Mouse (Mus musculus) lung, embryonic 16.5 days (tissue): ENCODE measurements around the gene Dna2. TPM values are rescaled to one million over a fixed set of nuclear protein-coding genes. Genes with fewer than 3 reads are reported as not detected.
A peak's percentile ranks its signal among the peaks of the same experiment; 100 is the strongest.
"Not testable (repeated sequence)": the region's sequence is repeated elsewhere in the genome, so short reads cannot be mapped to it uniquely, and the experiment has no call there.

Experiments used
- ATAC-seq: fragments of 200-750 bp; cut with Nextera tagmentation; 2 replicates; pipeline ENCODE4 v1.8.0; 2017; ENCODE audit warnings: low read depth, mild to moderate bottlenecking, moderate library complexity
- H3K27ac ChIP-seq: fragments of 300-500 bp; sonication (generic); 2 replicates; pipeline ENCODE4 v1.5.1; 2014; ENCODE audit warnings: mild to moderate bottlenecking, control low read depth, low read length
- H3K27me3 ChIP-seq: fragments of 300-500 bp; sonication (generic); 2 replicates; pipeline ENCODE4 v1.6.1; 2014; ENCODE audit warnings: low read depth, low read length, mixed read lengths; ENCODE audit not compliant: control insufficient read depth, insufficient read depth
- H3K36me3 ChIP-seq: fragments of 300-500 bp; sonication (generic); 2 replicates; pipeline ENCODE4 v1.6.1; 2014; ENCODE audit warnings: low read length; ENCODE audit not compliant: control insufficient read depth, insufficient read depth
- H3K4me1 ChIP-seq: fragments of 300-500 bp; sonication (generic); replicated peaks from 2 replicates; pipeline ENCODE4 v1.6.1; 2014; ENCODE audit warnings: low read length, mixed read lengths; ENCODE audit not compliant: control insufficient read depth, insufficient read depth
- H3K4me2 ChIP-seq: fragments of 300-500 bp; sonication (generic); 2 replicates; pipeline ENCODE4 v1.6.1; 2014; ENCODE audit warnings: low read depth, low read length, control low read depth
- H3K4me3 ChIP-seq: fragments of 300-500 bp; sonication (generic); 2 replicates; pipeline ENCODE4 v1.5.1; 2014; ENCODE audit warnings: mild to moderate bottlenecking, low read length, control low read depth
- H3K9ac ChIP-seq: fragments of 300-500 bp; sonication (generic); 2 replicates; pipeline ENCODE4 v1.6.1; 2014; ENCODE audit warnings: low read length, control low read depth
- H3K9me3 ChIP-seq: fragments of 300-500 bp; sonication (generic); 2 replicates; pipeline ENCODE4 v1.6.1; 2016; ENCODE audit warnings: low read length; ENCODE audit not compliant: control insufficient read depth
- WGBS: fragments of 180-500 bp; shearing (Covaris S2); extraction: QIAGEN DNeasy Blood & Tissue Kit; methylation state at CpG from one replicate; pipeline ENCODE4 v1.1.7; 2014; 5-methylcytosine and 5-hydroxymethylcytosine counted together
- polyA plus RNA-seq: library from polyadenylated mRNA; unstranded; fragments of >200 nt; fragmentation: Nextera tagmentation; extraction: Ambion mirVana; gene quantifications from 2 replicates; pipeline ENCODE4 v1.2.1, GENCODE M21; 2015

Gene Dna2
- 17.5 and 18.0 TPM in 2 replicates for polyA plus RNA-seq

- peak; percentile 93 for ATAC-seq
- Histone ChIP-seq H3K27ac (peak within 1 kb of the TSS; percentile 88), H3K4me3 (peak within 1 kb of the TSS; percentile 79), H3K9me3 (no peaks in the 10 kb centered on the region), H3K27me3 (no peaks in the 10 kb centered on the region), H3K4me1 (no peaks in the 10 kb centered on the region), H3K4me2 (peak within 1 kb of the TSS; percentile 85), H3K36me3 (peaks cover 15% of the 10 kb centered on the region), H3K9ac (peak within 1 kb of the TSS; percentile 84)
- WGBS: under 1% methylated on average over 56 of the region's 68 CpGs
Measured at GRCm38 (mm10) chr10:62946738-62947471, at the start of gene Dna2. Gene Dna2 (plus strand): TSS chr10:62947026.

- WGBS: 92% methylated on average over 3 of the region's 3 CpGs
- ATAC-seq: no peak
- no peak overlapping the region for H3K4me2 ChIP-seq
- H3K27ac ChIP-seq: no peak overlapping the region
- H3K27me3 ChIP-seq: no peaks in the 10 kb centered on the region
- no peaks in the 10 kb centered on the region for H3K4me1 ChIP-seq
- no peaks in the 10 kb centered on the region for H3K9me3 ChIP-seq
- no peak overlapping the region for H3K9ac ChIP-seq
- no peaks in the 10 kb centered on the region for H3K36me3 ChIP-seq
- H3K4me3 ChIP-seq: no peak overlapping the region
Measured at GRCm38 (mm10) chr10:62897437-62897836, 49.4 kb upstream of the Dna2 start.

GRCm38 (mm10) chr10:62898061-62898460 is 48.8 kb upstream of the Dna2 start:
- H3K9ac ChIP-seq: no peak overlapping the region
- no peak overlapping the region for H3K4me2 ChIP-seq
- WGBS: 81% methylated on average over 2 of the region's 2 CpGs
- H3K36me3 ChIP-seq: no peaks in the 10 kb centered on the region
- H3K9me3 ChIP-seq: no peaks in the 10 kb centered on the region
- H3K4me3 ChIP-seq: no peak overlapping the region
- H3K4me1 ChIP-seq: peaks cover 2% of the 10 kb centered on the region; the same call in 1 of the 2 replicates
- H3K27me3 ChIP-seq: no peaks in the 10 kb centered on the region
- H3K27ac ChIP-seq: no peak overlapping the region
- ATAC-seq: no peak

GRCm38 (mm10) chr10:62900144-62900543 is 46.7 kb upstream of the Dna2 start:
- WGBS: 94% methylated on average over 4 of the region's 4 CpGs
- H3K27ac ChIP-seq: no peak overlapping the region
- no peaks in the 10 kb centered on the region for H3K36me3 ChIP-seq
- H3K9ac ChIP-seq: no peak overlapping the region
- H3K4me1 ChIP-seq: peaks cover 2% of the 10 kb centered on the region; the same call in 1 of the 2 replicates
- H3K9me3 ChIP-seq: no peaks in the 10 kb centered on the region
- H3K4me2 ChIP-seq: no peak overlapping the region
- H3K4me3 ChIP-seq: no peak overlapping the region
- ATAC-seq: no peak
- H3K27me3 ChIP-seq: no peaks in the 10 kb centered on the region

- H3K9me3 ChIP-seq: no peaks in the 10 kb centered on the region
- H3K4me2 ChIP-seq: no peak overlapping the region
- H3K27ac ChIP-seq: no peak overlapping the region
- H3K4me1 ChIP-seq: peaks cover 2% of the 10 kb centered on the region; the same call in 1 of the 2 replicates
- no peaks in the 10 kb centered on the region for H3K27me3 ChIP-seq
- WGBS: 32% methylated on average over 8 of the region's 8 CpGs
- no peak for ATAC-seq
- no peak overlapping the region for H3K4me3 ChIP-seq
- H3K36me3 ChIP-seq: no peaks in the 10 kb centered on the region
- H3K9ac ChIP-seq: no peak overlapping the region
Measured at GRCm38 (mm10) chr10:62901826-62902225, 45.0 kb upstream of the Dna2 start.

- WGBS: 23% methylated on average over 1 of the region's 1 CpGs
Measured at GRCm38 (mm10) chr10:62902829-62903228, 44.0 kb upstream of the Dna2 start.

GRCm38 (mm10) chr10:62906336-62906735 is 40.5 kb upstream of the Dna2 start:
- Histone ChIP-seq H3K9ac (no peak overlapping the region), H3K4me1 (peaks cover 2% of the 10 kb centered on the region; the same call in 1 of the 2 replicates), H3K27ac (no peak overlapping the region), H3K4me2 (no peak overlapping the region), H3K27me3 (no peaks in the 10 kb centered on the region), H3K36me3 (no peaks in the 10 kb centered on the region), H3K4me3 (no peak overlapping the region), H3K9me3 (no peaks in the 10 kb centered on the region)
- 85% methylated on average over 7 of the region's 7 CpGs for WGBS
- no peak for ATAC-seq

More at GRCm38 (mm10) chr10:62902829-62903228, 44.0 kb upstream of the Dna2 start:
- no peak overlapping the region for H3K27ac ChIP-seq
- no peaks in the 10 kb centered on the region for H3K27me3 ChIP-seq
- no peaks in the 10 kb centered on the region for H3K36me3 ChIP-seq
- peaks cover 2% of the 10 kb centered on the region; the same call in 1 of the 2 replicates for H3K4me1 ChIP-seq
- no peak overlapping the region for H3K4me3 ChIP-seq
- H3K4me2 ChIP-seq: no peak overlapping the region
- ATAC-seq: no peak
- H3K9ac ChIP-seq: no peak overlapping the region
- no peaks in the 10 kb centered on the region for H3K9me3 ChIP-seq

- not testable (repeated sequence) for H3K27me3 ChIP-seq, H3K4me2 ChIP-seq, H3K4me1 ChIP-seq, H3K27ac ChIP-seq, H3K36me3 ChIP-seq, ATAC-seq, H3K4me3 ChIP-seq, H3K9ac ChIP-seq, H3K9me3 ChIP-seq
- WGBS: no CpG with 5 or more reads among the region's 1 CpGs
Measured at GRCm38 (mm10) chr10:62908896-62909295, 37.9 kb upstream of the Dna2 start, which contains the start of gene Tet1. Gene Tet1 (minus strand): TSS chr10:62908996.

- 85% methylated on average over 2 of the region's 2 CpGs for WGBS
- ATAC-seq: no peak
Measured at GRCm38 (mm10) chr10:62911120-62911519, 35.7 kb upstream of the Dna2 start.

More at GRCm38 (mm10) chr10:62911120-62911519, 35.7 kb upstream of the Dna2 start:
- H3K4me1 ChIP-seq: no peaks in the 10 kb centered on the region
- H3K4me3 ChIP-seq: no peak overlapping the region
- no peak overlapping the region for H3K27ac ChIP-seq
- H3K4me2 ChIP-seq: no peak overlapping the region
- H3K9me3 ChIP-seq: no peaks in the 10 kb centered on the region
- H3K36me3 ChIP-seq: no peaks in the 10 kb centered on the region
- no peak overlapping the region for H3K9ac ChIP-seq
- no peaks in the 10 kb centered on the region for H3K27me3 ChIP-seq
